Mouse (Mus musculus) kidney, adult 2 months (tissue): ENCODE data around the gene Rhbdf1.
"Not testable (repeated sequence)": the region's sequence is repeated elsewhere in the genome, so short reads cannot be mapped to it uniquely, and the experiment has no call there.

ENCODE experiments used
- CTCF ChIP-seq: fragments of 200-500 bp; conservative IDR thresholded peaks from 2 replicates; pipeline ENCODE4 v1.5.1; 2011; ENCODE audit warnings: low read depth, mild to moderate bottlenecking, control low read depth, low read length, moderate library complexity, mixed read lengths; ENCODE audit not compliant: insufficient read depth, insufficient read length
- POLR2A ChIP-seq: fragments of 200-500 bp; IDR thresholded peaks from one replicate; pipeline ENCODE4 v1.6.1; 2011; ENCODE audit warnings: low read depth, low read length, control low read depth

DNA sequence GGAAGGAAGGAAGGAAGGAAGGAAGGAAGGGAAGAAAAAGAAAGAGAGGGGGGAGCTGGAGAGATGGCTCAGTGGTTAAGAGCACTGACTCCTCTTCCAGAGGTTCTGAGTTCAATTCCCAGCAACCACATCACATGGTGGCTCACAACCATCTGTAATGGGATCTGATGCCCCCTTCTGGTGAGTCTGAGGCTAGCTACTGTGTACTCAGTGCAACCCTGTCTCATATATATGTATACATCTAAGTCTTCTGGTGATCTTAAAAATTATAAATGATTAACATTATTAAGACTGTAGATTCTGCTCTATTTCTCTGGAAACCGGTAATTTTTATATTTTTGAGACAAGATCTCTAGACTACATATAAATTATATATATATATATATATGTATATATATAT lies 21.1 kb downstream of the Rhbdf1 start:
- not testable (repeated sequence) for TF ChIP-seq POLR2A, CTCF
